Mouse (Mus musculus) neural tube, embryonic 14.5 days (tissue): Measurements from ENCODE around the gene Ankrd28. TPM values are rescaled to one million over a fixed set of nuclear protein-coding genes. Genes with fewer than 3 reads are reported as not detected.

ENCODE experiments used
- ATAC-seq: fragments of 200-750 bp; cut with Nextera tagmentation; 2 replicates; pipeline ENCODE4 v1.8.0; 2017; ENCODE audit warnings: low read depth, mild to moderate bottlenecking, moderate TSS enrichment, moderate library complexity
- H3K27ac ChIP-seq: fragments of 300-500 bp; sonication (generic); 2 replicates; pipeline ENCODE4 v1.5.1; 2014; ENCODE audit warnings: low read depth, mild to moderate bottlenecking, control low read depth, low read length, moderate library complexity, mixed read lengths
- H3K27me3 ChIP-seq: fragments of 300-500 bp; sonication (generic); 2 replicates; pipeline ENCODE4 v1.6.1; 2014; ENCODE audit warnings: low read length; ENCODE audit not compliant: control insufficient read depth, insufficient read depth
- H3K36me3 ChIP-seq: fragments of 300-500 bp; sonication (generic); 2 replicates; pipeline ENCODE4 v1.6.1; 2014; ENCODE audit warnings: low read length, mixed read lengths; ENCODE audit not compliant: control insufficient read depth, insufficient read depth
- H3K4me1 ChIP-seq: fragments of 300-500 bp; sonication (generic); 2 replicates; pipeline ENCODE4 v1.6.1; 2014; ENCODE audit warnings: low read length; ENCODE audit not compliant: control insufficient read depth, insufficient read depth
- H3K4me2 ChIP-seq: fragments of 300-500 bp; sonication (generic); 2 replicates; pipeline ENCODE4 v1.6.1; 2014; ENCODE audit warnings: mild to moderate bottlenecking, low read depth, low read length, control low read depth
- H3K4me3 ChIP-seq: fragments of 300-500 bp; sonication (generic); 2 replicates; pipeline ENCODE4 v1.5.1; 2014; ENCODE audit warnings: low read depth, low read length, control low read depth, mixed read lengths
- H3K9ac ChIP-seq: fragments of 300-500 bp; sonication (generic); replicated peaks from 2 replicates; pipeline ENCODE4 v1.6.1; 2014; ENCODE audit warnings: low read depth, mild to moderate bottlenecking, control low read depth, low read length, mixed read lengths
- H3K9me3 ChIP-seq: fragments of 300-500 bp; sonication (generic); 2 replicates; pipeline ENCODE4 v1.6.1; 2016; ENCODE audit warnings: low read length; ENCODE audit not compliant: control insufficient read depth
- WGBS: fragments of 180-500 bp; shearing (Covaris S2); extraction: QIAGEN DNeasy Blood & Tissue Kit; methylation state at CpG from one replicate; pipeline ENCODE4 v1.1.7; 2014; 5-methylcytosine and 5-hydroxymethylcytosine counted together
- polyA plus RNA-seq: library from polyadenylated mRNA; unstranded; fragments of >200 nt; fragmentation: Nextera tagmentation; extraction: Ambion mirVana; gene quantifications from 2 replicates; pipeline ENCODE4 v1.2.1, GENCODE M21; 2014

The Ankrd28 gene
- polyA plus RNA-seq, 1 experiment from 2014 or later, result 18.3 TPM

GRCm38 (mm10) chr14:31748239-31748873 is 82.1 kb downstream of the Ankrd28 start:
- no peaks in the 10 kb centered on the region for H3K9me3 ChIP-seq
- H3K36me3 ChIP-seq, result peaks cover 8% of the 10 kb centered on the region; the same call in 1 of the 2 replicates
- H3K27me3 ChIP-seq, result no peaks in the 10 kb centered on the region
- no peak overlapping the region for H3K27ac ChIP-seq
- WGBS, result 74% methylated on average over 6 of the region's 6 CpGs
- no peak overlapping the region for H3K9ac ChIP-seq
- no peak overlapping the region for H3K4me2 ChIP-seq
- ATAC-seq, result no peak
- no peak overlapping the region for H3K4me3 ChIP-seq
- no peaks in the 10 kb centered on the region for H3K4me1 ChIP-seq

- Histone ChIP-seq H3K27ac (no peak overlapping the region), H3K9me3 (no peaks in the 10 kb centered on the region), H3K4me3 (no peak overlapping the region), H3K36me3 (peaks cover 17% of the 10 kb centered on the region; the same call in 1 of the 2 replicates), H3K4me2 (no peak overlapping the region), H3K9ac (no peak overlapping the region), H3K27me3 (no peaks in the 10 kb centered on the region), H3K4me1 (no peaks in the 10 kb centered on the region)
- no peak for ATAC-seq
- WGBS, result 95% methylated on average over 3 of the region's 3 CpGs
Observed at GRCm38 (mm10) chr14:31742523-31742922, 87.9 kb downstream of the Ankrd28 start.

DNA sequence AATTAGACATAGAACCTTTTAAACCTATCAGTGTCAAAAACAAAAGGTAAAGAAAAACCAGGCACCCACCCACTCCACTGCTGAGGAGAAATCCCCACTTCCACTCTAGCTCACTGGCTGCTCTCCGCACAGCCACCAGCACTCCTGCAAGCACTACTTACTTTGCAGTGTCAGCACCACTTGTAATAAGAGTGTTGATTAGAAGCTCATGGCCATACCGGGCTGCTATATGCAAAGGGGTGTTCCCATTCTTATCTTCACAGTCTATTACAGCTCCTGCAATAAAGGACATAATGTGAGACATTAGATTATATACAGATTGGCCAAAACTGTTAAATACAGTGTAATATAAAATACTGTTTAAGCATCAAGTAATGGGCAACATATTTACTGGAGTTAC is 95.6 kb downstream of the Ankrd28 start:
- Histone ChIP-seq H3K4me1 (no peaks in the 10 kb centered on the region), H3K9ac (no peak overlapping the region), H3K36me3 (peaks cover 11% of the 10 kb centered on the region; the same call in 1 of the 2 replicates), H3K4me3 (no peak overlapping the region), H3K4me2 (no peak overlapping the region), H3K9me3 (no peaks in the 10 kb centered on the region), H3K27ac (no peak overlapping the region), H3K27me3 (no peaks in the 10 kb centered on the region)
- ATAC-seq, result no peak
- WGBS, result 90% methylated on average over 2 of the region's 2 CpGs

- H3K4me2 ChIP-seq, result no peak overlapping the region
- H3K27me3 ChIP-seq, result no peaks in the 10 kb centered on the region
- no peaks in the 10 kb centered on the region for H3K9me3 ChIP-seq
- ATAC-seq, result no peak
- peaks cover 18% of the 10 kb centered on the region; the same call in 1 of the 2 replicates for H3K36me3 ChIP-seq
- 96% methylated on average over 3 of the region's 3 CpGs for WGBS
- H3K9ac ChIP-seq, result no peak overlapping the region
- no peak overlapping the region for H3K4me3 ChIP-seq
- no peaks in the 10 kb centered on the region for H3K4me1 ChIP-seq
- no peak overlapping the region for H3K27ac ChIP-seq
Observed at GRCm38 (mm10) chr14:31727522-31727921, 102.9 kb downstream of the Ankrd28 start.

GRCm38 (mm10) chr14:31722746-31723145 is 107.7 kb downstream of the Ankrd28 start:
- no peak for ATAC-seq
- Histone ChIP-seq H3K4me3 (no peak overlapping the region), H3K27me3 (no peaks in the 10 kb centered on the region), H3K36me3 (peaks cover 29% of the 10 kb centered on the region), H3K4me1 (no peaks in the 10 kb centered on the region), H3K4me2 (no peak overlapping the region), H3K27ac (no peak overlapping the region), H3K9me3 (no peaks in the 10 kb centered on the region), H3K9ac (no peak overlapping the region)
- 75% methylated on average over 1 of the region's 1 CpGs for WGBS

DNA sequence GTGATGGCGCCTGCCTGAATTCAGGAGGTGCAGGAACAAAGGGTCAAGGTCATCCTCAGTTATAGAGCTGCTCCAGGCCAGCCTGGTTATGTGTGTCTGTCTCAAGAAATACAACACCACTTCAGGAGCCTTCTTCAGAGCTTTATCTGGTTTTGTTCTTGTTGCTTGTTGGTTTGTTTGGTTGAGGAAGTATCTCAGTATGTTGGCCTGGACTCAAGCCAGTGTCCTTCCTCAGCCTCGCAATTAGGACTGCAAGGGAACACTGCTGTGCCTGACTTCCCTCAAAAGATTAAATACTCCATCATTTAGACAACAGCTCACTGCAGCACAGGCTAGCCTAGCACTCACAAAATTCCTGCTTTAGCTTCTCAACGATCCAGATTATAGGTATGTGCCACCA is 109.2 kb downstream of the Ankrd28 start:
- 84% methylated on average over 3 of the region's 3 CpGs for WGBS
- H3K9ac ChIP-seq, result no peak overlapping the region

DNA sequence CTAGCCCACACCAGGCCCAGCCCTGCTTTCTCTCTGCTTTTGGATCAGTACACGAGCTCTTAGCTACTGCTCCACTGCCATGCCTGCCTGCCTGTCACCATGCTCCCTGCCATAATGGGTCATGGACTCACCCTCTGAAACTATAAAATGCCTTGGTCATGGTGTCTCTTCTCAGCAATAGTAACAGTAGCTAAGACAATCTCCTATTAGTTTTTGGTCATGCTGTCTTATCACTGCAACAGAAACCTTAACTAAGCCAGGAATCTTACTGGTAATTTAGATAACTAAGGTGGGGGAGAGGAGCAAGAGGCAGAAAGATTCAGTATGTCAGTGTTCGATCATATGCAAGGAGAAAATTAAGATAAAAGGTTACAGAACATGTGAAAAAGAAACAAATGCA is 112.1 kb downstream of the Ankrd28 start:
- ATAC-seq, result no peak
- Histone ChIP-seq H3K4me3 (no peak overlapping the region), H3K4me1 (no peaks in the 10 kb centered on the region), H3K27me3 (no peaks in the 10 kb centered on the region), H3K9me3 (no peaks in the 10 kb centered on the region), H3K9ac (no peak overlapping the region), H3K27ac (no peak overlapping the region), H3K4me2 (no peak overlapping the region), H3K36me3 (peaks cover 38% of the 10 kb centered on the region)
- WGBS, result 94% methylated on average over 2 of the region's 2 CpGs

More for the DNA sequence above, 109.2 kb downstream of the Ankrd28 start:
- H3K4me2 ChIP-seq, result no peak overlapping the region
- H3K36me3 ChIP-seq, result peaks cover 33% of the 10 kb centered on the region
- no peak overlapping the region for H3K27ac ChIP-seq
- H3K9me3 ChIP-seq, result no peaks in the 10 kb centered on the region
- no peak overlapping the region for H3K4me3 ChIP-seq
- no peaks in the 10 kb centered on the region for H3K27me3 ChIP-seq
- ATAC-seq, result no peak
- H3K4me1 ChIP-seq, result no peaks in the 10 kb centered on the region

- no peaks in the 10 kb centered on the region for H3K9me3 ChIP-seq
- WGBS, result 95% methylated on average over 5 of the region's 5 CpGs
- no peak overlapping the region for H3K4me2 ChIP-seq
- peaks cover 45% of the 10 kb centered on the region for H3K36me3 ChIP-seq
- H3K27ac ChIP-seq, result no peak overlapping the region
- no peak overlapping the region for H3K9ac ChIP-seq
- no peaks in the 10 kb centered on the region for H3K27me3 ChIP-seq
- ATAC-seq, result no peak
- no peak overlapping the region for H3K4me3 ChIP-seq
- no peaks in the 10 kb centered on the region for H3K4me1 ChIP-seq
Observed at GRCm38 (mm10) chr14:31717360-31717759, 113.1 kb downstream of the Ankrd28 start.

- H3K27me3 ChIP-seq, result no peaks in the 10 kb centered on the region
Observed at GRCm38 (mm10) chr14:31715669-31716068, 114.8 kb downstream of the Ankrd28 start.

More at GRCm38 (mm10) chr14:31715669-31716068, 114.8 kb downstream of the Ankrd28 start:
- no peak overlapping the region for H3K9ac ChIP-seq
- no peak overlapping the region for H3K4me2 ChIP-seq
- H3K4me3 ChIP-seq, result no peak overlapping the region
- no peak for ATAC-seq
- H3K27ac ChIP-seq, result no peak overlapping the region
- H3K9me3 ChIP-seq, result no peaks in the 10 kb centered on the region
- H3K4me1 ChIP-seq, result no peaks in the 10 kb centered on the region
- peaks cover 49% of the 10 kb centered on the region for H3K36me3 ChIP-seq
